Mouse (Mus musculus): Measurements from ENCODE around the gene Olfr521. TPM values are rescaled to one million over a fixed set of nuclear protein-coding genes. Genes with fewer than 3 reads are reported as not detected.
"Not testable (repeated sequence)": the region's sequence is repeated elsewhere in the genome, so short reads cannot be mapped to it uniquely, and the experiment has no call there.

The Olfr521 gene
- polyA plus RNA-seq (2012; rRNA removed), result not detected in 2 replicates

DNA sequence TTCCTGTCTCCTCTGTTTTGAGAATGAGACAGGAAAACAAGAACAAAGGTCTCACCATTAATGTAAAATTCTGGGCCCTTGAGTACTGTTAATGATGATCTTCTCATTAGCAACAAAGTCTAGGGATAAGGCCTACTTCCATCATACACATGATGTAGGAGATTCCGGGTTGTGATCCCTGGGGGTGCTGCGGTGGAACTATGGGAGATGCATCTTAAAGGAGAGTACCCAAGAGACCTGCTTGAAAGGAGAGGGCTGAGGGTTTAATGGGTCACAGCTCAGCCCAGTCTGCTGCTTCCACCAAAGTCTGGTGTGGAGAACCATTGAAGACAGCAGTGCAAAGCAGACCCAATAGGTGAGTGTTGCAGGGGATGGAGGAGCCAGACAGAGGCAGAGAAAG is at the start of gene Olfr521:
Gene Olfr521, plus strand, starts transcription at position 301 of the 400 bp plus-strand sequence.
- DNase-seq (ENCODE audit: low read depth), result no peak

DNA sequence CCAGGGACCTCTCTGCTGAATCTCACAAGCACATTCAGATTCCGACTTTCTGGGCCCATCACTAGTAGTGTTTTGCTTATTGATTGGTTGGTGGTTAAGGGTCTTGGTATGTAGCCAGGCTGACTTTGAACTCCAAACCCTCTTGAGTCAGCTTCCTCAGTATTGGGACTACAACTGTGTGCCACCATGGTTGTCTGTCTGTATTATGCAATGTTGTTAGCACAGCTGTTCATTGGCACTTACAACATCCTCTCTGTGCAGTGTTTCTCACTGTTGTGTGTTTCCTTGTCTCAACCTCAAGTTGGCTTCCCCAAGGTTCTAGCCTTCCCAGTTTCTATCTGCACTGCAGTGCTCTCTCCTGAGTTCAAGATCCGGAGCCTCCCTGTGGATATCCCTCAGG is 46.8 kb upstream of the Olfr521 start:
- no peak for DNase-seq (ENCODE audit: low read depth)

DNA sequence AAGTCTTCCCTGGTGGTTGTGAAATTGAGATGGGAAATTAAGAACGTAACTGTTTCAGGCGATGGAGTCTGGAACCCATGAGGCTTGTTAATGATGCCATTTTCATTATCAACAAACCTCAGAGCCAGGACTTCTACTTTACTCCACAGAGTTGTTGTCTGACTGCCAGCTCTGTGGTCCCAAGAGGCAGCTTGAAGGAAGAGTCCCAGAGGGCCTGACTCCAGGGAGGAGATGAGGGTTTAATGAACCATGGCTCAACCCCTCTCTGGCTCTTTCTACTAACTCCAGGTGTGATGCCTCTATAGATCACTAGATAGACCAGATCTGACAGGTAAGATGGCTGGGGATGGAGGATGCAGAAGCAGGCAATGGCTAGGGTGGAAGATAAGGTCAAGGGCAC is 33.3 kb upstream of the Olfr521 start, which contains the start of gene Olfr520:
Gene Olfr520, plus strand, starts transcription at position 301 of the 400 bp plus-strand sequence.
- no peak for DNase-seq (ENCODE audit: low read depth)

DNA sequence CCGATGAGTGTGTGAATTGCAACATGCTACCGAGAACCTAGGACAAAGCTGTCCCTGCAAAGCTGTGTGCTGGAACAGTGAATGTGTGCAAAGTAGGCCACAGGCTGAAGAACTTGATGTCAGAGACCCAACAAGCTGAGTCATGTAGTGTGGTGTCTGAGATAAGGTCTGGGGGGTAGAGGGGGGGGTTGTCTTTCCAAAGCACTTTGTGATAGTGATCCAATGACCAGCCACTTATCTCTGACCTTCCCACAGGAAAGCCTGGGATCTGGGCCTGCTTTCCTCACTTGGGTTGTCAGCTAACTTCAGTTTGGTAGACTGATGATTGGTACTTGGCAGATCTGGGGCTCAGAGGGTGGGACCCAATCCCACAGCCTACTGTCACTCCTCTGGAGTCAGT is 28.7 kb upstream of the Olfr521 start:
- no peak for DNase-seq (ENCODE audit: low read depth)

DNA sequence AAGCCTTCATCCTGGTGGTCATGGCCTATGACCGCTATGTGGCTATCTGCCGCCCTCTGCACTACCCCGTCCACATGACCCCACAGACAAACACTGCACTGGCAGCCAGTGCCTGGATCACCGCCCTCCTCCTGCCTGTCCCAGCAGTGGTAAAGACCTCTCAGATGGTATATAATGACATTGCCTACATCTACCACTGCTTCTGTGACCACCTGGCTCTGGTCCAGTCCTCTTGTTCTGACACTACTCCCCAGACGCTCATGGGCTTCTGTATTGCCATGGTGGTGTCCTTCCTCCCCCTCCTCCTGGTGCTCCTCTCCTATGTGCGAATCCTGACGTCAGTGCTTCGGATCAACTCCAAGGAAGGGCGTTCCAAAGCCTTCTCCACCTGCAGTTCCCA is 27.8 kb upstream of the Olfr521 start:
- DNase-seq (ENCODE audit: low read depth), result not testable (repeated sequence)

DNA sequence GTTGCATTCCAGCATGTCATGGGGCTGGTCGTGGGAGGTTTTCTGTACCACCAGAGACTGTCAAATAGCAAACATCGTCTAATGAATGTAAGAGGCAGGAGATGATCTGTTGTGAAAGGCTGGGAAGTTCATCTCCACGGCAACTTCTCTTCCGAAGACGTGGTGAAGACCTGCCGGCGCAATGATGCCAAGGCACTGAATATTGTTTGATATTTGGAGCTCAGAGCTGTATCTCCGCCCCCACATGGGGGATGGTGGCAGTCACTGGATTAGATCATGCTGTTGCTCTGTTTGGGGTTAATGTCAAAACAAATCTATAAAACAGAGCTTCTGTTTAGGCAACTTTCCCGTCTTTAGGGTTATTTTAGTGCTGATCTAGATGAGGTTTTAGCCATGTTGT is 24.0 kb upstream of the Olfr521 start:
- no peak for DNase-seq (ENCODE audit: low read depth)

DNA sequence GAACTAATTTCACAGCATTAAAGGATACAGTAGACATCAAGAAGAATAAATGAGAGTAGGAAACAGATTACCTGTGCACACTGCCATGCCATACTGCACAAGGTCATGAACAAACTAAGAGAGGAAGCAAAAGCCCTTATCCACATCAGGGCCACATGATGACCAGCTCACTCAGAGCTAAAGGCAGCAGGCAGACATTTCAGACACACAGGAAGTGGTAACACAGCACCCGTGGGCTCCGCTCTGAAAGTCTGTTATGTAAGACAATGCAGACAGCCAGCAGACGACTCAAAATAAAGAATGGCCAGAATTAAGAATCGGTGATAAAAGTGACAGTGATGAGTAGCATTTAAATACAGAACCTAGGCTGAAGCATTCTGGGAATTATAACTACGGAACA is 18.1 kb downstream of the Olfr521 start:
- no peak for DNase-seq (ENCODE audit: low read depth)

DNA sequence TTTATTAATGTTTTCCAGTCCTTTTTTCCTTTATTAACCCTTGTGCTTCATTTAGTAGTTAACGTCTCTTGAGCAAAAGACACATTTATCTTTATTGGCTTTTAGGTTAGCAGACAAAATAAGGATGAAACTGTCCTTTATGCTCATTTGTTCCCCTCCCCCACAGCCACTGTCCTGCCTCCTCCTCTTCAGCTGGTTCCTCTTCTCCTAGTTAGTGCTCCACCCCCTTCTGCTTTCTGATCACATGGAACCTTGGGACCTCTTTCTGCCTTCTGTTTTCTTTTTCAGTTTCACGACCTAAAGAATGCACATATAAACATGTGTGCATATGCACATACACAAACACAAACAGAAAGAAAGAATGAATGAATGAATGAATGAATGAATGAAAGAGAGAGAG is 18.6 kb downstream of the Olfr521 start:
- no peak for DNase-seq (ENCODE audit: low read depth)

DNA sequence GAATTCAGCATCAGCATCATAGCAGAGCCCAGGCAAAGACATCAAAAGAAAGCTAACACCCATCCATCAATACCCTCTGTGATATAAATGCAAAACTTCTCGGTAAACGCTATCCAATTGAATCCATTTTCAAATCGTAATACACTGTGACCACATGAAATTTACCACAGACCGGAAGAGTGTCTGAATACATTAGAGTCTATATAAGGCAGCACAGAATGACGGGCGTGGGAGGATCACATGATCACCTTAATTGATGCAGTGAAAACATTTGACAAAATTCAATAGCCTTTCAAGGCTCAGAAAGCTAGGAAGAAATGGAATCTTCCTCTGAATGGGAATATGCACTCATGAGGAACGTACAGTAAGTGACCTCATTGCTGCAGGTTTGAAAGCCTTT is 20.1 kb downstream of the Olfr521 start:
- DNase-seq (ENCODE audit: low read depth), result no peak

DNA sequence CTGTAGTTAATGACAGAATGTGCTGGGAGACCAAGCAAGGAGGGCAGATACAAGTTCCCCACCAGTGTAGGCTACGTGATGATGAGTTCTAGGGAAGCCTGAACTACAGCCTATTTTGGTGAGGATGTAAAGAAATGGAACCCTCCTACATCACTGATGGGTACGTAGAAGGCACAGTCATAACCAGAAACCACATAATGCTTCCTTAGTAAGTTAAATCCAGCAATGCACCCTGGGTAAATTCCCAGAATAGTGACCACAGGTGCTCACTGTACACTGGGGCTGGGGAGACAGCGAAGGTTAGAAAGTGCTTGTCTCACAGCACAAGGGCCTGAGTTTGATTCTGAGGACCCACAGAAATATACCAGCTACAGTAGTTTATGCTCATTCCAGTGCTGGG is 22.2 kb downstream of the Olfr521 start:
- no peak for DNase-seq (ENCODE audit: low read depth)

DNA sequence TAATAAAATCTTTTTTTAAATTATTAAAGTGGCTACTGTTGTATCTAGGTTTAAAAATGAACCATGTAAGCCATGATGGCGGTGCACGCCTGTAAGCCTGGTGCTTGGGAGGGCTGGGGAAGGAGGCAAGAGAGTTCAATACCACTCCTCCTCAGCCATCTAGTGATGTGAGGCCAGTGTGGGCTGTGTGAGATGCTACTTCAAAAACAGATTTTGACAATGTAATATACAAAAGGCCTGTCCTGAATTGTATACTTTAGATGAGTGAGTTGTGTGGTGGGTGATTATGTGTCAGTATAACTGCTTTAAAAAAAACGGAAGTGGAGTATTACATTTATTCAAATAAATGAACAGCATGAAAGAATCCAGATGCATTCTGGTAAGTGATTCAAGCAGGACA is 23.5 kb downstream of the Olfr521 start:
- DNase-seq (ENCODE audit: low read depth), result no peak

DNA sequence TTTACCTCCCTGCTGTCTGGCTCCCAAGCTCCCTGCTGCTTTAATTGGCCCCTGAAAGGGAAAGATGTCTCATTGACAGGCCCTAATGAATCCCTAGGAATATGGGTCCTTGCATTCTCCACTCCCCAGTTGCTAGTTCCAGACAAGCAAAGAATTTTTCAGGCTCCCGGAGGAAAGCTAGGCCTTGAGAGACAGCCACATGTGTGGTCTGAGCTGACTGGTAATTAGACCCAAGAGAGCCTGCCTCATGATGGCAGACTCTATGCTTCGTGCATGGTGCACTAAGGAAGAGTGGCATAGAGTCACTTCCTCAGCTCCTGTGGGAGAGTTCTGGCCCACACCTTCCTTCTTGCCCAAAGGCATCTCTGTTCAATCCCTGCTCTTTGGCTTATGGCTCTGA is 24.6 kb downstream of the Olfr521 start:
- DNase-seq (ENCODE audit: low read depth), result no peak

DNA sequence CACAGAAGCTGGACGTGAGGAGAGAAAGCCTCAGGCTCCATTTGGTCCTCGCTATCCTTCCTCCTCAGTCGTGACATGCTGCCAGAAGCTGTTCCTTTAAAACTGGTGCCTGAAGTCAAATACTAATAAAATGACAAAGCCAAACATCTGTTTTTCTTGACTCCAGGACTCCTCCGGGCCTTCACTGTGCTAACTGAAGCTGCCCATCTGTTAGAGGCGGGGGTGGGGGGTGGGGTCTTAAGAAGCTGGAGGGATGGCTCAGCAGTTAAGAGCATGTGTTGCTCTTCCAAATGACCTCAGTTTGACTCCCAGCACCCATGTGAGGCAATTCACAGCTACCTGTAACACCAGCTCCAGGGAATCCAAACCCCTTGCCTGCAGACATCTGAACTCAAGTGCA is 25.3 kb downstream of the Olfr521 start:
- DNase-seq (ENCODE audit: low read depth), result no peak

DNA sequence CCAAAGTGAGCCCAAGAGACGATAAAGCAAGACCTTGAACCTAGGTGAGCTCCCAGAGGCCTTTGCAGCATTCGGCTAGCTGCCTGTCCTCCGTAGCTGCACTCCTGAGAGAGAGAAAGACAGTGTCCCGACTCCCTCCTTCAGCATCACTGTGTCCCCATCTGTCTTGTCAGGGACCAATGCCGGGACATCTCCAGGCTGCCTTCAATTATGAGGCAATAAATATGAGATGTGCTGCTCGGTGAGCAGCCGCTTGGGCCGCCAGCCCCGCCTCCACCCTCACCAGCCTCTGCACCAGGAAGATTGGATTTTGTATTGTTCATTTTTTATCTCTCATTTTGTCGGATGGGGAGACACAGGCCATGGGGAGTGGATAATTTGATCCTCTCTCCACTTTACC is 27.5 kb downstream of the Olfr521 start:
- DNase-seq (ENCODE audit: low read depth), result no peak

DNA sequence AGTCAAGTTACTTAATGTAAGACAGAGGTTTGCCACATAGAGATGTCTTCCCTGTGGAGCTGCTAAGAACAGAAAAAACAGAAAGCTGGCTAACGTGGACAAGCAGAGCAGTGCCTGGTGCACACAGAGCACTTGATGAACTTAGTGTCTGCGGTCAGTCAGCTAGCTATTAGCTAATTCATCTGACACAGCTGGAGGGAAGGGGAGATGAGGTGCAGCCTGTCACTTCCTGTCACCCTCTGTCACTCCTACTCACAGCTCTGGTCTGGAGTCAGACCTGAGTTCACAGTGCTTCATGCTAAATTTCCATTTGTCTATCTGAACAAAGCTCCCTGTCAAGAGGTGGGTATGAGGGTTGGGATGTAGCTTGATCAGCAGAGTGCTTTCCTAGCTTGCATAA is 30.8 kb downstream of the Olfr521 start:
- DNase-seq (ENCODE audit: low read depth), result no peak

DNA sequence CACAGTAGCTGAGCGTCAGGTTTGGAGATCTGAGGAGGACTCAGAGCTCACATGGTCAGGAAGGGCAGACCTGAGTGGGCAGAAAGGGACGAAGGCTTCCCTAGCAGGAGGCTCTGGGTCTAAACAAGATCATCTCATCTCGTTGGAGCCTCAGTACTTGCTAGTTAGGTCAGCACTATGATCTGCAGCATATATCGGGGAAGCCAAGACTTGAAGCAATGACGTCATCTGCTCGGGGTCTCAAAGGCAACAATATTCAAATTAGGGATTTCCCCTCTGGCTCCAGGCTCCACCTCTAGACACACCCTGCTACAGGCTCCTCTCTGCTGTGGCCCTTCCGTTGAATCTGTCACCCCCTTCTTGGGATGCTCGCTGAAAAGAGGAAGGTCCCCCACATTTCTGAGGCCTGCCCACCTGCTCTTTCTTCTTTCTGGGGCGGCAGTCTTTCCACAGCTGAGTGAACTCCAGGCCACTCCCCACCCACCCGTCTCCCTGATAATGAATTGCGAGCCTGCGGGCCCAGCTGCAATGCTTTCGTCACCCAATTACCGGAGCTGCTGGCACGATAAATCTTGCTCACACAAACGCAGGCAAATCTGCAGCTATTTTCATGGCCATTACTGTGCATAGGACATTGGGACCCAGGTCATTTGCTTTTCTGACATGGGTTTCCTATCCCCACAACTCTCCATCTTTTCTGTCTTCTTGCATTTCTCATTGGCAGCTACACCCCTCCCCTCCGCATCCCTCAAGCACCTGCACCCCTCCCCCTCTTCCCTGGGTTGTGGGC is 32.1 kb downstream of the Olfr521 start:
- no peak for DNase-seq (ENCODE audit: low read depth)

DNA sequence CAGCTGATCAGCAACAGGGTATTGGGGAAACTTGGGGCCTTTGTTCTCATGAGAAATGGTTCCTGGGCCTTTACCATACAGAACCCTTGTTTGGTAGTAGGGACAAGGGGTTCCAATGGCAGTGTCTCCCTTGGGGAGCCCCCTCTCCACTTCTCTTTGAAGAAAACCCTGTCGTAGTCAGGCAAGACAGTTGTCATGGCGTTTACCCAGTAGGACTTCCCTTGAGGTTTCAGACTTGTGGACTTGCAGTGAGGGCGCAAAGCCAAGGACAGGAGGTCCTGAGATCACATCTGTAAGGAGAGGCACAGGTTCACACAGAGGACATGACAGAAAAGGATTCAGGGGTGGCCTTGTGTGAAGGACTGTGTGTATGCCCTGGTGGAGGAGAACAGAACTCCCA is 33.2 kb downstream of the Olfr521 start:
- DNase-seq (ENCODE audit: low read depth), result no peak

DNA sequence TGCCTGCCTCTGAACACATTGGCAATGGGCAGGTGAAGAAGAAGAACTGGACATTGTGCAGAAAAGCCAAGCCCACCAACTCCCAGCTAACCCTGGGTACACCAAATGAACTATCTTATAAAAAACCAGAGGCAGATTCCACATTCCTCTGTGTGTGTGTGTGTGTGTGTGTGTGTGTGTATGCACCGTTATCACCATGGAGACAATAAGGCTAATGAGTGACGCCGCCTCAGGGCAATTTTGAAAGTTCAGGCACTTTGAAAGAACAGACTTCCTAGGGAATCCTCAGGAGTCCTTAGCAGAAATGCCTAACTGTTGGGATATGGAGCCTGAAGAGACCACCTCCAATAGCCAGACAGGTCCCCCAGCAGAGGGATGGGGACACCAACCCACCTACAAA is 34.0 kb downstream of the Olfr521 start:
- no peak for DNase-seq (ENCODE audit: low read depth)

DNA sequence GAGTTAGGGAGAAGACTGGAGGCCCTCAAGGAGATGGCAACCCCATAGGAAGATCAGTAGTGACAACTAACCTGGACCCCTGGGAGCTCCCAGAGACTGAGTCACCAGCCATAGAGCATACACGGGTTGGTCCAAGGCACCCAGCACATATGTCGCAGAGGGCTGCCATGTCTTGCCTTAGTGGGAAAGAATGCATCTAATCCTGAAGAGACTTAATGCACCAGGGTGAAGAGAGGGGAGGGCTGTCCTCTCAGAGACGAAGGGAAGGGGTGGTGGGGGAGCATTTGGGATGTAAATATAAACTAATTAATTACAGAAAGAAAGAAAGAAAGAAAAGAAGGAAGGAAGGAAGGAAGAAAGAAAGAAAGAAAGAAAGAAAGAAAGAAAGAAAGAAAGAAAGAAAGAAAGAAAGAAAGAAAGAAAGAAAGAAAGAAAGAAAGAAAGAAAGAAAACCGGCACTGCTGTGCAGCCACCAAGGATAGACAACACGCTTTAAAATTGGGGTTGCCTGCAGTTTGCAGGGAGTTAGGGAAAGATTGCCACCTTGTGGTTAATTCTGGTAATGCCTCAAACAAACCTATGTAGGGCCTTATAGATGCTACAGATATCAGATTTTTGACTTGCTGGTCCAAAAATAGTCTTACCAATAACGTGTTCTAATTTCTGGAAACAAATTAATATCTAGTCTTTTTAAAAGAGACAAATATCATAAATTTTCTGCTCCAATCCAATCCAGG is 34.8 kb downstream of the Olfr521 start:
- no peak for DNase-seq (ENCODE audit: low read depth)

DNA sequence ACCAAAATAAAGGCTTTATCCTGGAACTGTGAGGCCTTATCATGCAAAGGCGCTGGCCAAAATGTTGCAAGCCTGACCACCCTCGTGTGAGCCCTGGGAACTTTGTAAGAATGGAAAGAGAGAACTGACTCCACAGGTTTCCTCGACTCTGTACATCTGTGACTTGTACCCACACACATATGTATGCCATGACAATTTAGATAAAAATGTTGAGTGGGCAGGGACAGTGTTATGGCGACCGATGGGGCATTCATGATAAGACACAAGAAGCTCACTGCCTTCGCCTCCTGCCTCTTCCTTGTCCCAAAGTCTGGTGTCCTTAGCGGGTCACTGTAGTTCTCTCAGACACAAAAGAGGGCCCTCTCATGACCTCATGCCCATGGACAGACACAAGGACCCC is 35.8 kb downstream of the Olfr521 start:
- no peak for DNase-seq (ENCODE audit: low read depth)

DNA sequence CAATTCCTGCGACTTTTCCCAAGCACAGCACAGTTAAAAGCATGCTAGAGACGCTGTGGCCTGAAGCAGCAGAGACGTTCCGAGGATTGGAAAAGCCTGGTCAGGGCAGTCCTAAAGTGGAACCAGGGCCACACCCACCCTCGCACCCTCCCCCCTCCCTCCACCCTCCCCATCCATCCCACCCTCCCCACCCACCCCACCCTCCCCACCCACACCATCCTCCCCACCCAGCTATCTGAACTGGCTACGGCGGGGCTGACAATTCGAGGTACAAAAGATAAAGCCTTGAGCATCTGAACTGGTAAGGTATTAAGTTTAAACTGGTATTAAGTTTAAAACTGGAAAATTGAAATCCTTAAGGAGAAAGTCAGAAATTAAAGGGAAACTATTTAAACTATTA is 40.2 kb downstream of the Olfr521 start:
- DNase-seq (ENCODE audit: low read depth), result no peak

DNA sequence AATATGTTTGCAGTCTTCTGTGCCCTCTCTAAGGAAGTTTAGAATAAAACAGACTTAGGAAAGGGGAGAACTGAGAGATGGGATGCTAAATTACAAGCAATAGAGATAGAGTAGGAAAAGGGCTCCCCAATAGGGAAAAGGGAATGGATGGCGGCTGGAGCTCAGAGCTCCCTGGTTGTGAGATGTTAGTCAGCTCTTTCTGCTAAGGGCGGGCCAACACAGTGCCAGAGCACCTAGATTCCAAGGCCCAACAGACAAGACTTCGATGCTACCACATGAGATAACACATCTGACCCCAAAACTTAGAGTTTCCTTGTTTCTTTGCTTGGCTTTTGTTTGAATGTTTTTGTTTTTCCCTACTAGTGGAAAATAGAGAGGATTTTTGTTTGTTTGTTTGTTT is 40.7 kb downstream of the Olfr521 start:
- DNase-seq (ENCODE audit: low read depth), result not testable (repeated sequence)

DNA sequence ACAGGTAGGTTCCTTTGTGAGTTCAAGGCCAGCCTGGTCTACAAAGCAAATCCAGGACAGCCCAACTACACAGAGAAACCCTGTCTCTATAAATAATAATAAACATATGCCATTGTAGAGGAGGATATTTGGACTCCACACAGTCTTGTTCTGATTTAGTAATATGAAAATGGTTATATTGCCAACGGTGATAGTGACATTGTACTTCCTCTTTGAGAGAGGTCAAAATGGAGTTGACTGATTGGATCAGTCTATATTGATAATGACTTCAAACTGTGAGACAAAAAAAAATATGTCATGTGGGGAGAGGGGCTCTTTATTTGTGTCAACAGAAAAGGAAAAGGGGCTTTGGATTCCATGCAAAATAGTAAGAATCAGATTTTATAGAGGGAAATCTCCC is 42.0 kb downstream of the Olfr521 start:
- DNase-seq (ENCODE audit: low read depth), result no peak
